Mouse (Mus musculus): ENCODE results near the gene Qars. TPM values are rescaled to one million over a fixed set of nuclear protein-coding genes. Genes with fewer than 3 reads are reported as not detected.

Gene Qars
- polyA plus RNA-seq, 1 experiment from 2014 or later, result 61.6 TPM

DNA sequence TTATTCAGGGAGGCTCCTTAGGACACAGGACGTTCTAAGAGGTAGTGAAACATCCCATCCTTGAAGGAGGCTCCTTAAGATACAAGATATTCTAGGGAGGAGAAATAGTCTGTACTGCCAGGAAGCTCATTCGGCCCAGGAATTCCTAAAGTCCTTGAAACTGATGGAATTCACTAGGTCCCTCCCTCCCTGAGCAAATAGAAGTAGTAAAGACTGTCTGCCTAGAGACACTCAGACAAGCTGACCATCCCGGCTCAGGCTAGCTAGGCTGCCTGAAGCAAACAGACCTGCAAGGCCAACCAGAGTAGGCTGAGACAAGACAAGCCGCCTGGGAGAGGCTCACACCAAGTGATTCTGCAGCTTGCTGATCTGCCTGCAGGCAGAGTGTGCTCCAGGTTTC is 37.7 kb upstream of the Qars start:
- 82% methylated on average over 4 of the region's 4 CpGs for WGBS
- Histone ChIP-seq H3K4me3 (replicated peaks; ENCODE audit: low read length) (no peak overlapping the region), H3K36me3 (replicated peaks; ENCODE audit: control insufficient read depth, insufficient read depth) (peaks cover 22% of the 10 kb centered on the region), H3K9me3 (ENCODE audit: control insufficient read depth, low read length) (no peaks in the 10 kb centered on the region), H3K4me2 (replicated peaks) (no peak overlapping the region), H3K27ac (no peak overlapping the region), H3K27me3 (ENCODE audit: control insufficient read depth, insufficient read depth, low read length) (no peaks in the 10 kb centered on the region), H3K4me1 (replicated peaks; ENCODE audit: control insufficient read depth, insufficient read depth, low read length) (no peaks in the 10 kb centered on the region), H3K9ac (no peak overlapping the region)
- no peak for ATAC-seq (ENCODE audit: low FRiP score)
- no peak for DNase-seq (ENCODE audit: low spot score)

DNA sequence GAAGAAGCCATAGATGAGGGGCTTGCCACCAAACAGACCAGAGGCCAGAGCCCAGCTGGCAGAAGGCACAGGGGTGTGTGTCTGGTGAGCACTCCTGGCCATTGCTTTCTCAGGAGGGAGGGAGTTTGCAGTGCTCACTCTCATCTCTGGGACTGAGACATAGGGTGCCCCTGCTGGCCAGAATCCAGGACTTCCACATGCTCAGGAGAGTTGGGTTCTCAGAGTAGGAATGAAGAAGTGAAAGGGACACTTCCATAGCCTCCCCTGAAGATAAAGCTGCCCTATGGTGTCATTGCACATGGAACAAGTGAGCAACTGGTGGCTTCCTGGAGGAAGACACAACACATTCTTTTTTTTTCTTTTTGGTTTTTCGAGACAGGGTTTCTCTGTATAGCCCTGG is 33.0 kb upstream of the Qars start:
- no peak overlapping the region for H3K4me3 ChIP-seq (replicated peaks; ENCODE audit: low read length)
- no peaks in the 10 kb centered on the region for H3K36me3 ChIP-seq (replicated peaks; ENCODE audit: control insufficient read depth, insufficient read depth)
- no peak overlapping the region for H3K4me2 ChIP-seq (replicated peaks)
- WGBS, result 75% methylated on average over 1 of the region's 1 CpGs
- H3K9ac ChIP-seq, result no peak overlapping the region
- no peak for DNase-seq (ENCODE audit: low spot score)
- H3K9me3 ChIP-seq (ENCODE audit: control insufficient read depth, low read length), result no peaks in the 10 kb centered on the region
- no peaks in the 10 kb centered on the region for H3K27me3 ChIP-seq (ENCODE audit: control insufficient read depth, insufficient read depth, low read length)
- H3K4me1 ChIP-seq (replicated peaks; ENCODE audit: control insufficient read depth, insufficient read depth, low read length), result peaks cover 10% of the 10 kb centered on the region
- no peak overlapping the region for H3K27ac ChIP-seq
- ATAC-seq (ENCODE audit: low FRiP score), result no peak

DNA sequence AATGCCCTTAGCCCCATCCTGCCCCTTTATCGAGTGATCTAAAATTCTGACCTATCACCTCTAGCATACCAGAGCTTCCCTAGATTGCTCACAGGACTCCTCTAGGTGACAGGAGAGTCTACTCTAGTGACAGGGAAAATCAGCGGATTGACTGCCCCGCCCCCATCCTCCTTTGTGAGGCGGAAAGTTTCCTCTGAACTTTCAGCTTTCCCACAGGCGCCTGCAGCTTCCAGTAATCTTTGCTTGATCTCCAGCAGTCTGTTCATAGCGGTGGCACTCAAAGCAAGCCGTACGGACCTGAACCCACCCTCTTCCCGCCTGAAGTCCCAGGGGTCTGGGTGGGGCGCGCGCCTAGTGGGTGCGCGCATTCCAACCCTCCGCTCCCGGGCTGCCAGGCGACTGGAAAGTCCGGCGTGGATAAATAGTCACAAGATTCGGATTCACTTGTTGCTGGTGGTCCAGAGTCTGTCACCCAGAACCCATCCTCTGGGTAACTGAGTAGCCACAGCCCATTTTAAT is 28.8 kb upstream of the Qars start:
- peaks cover 10% of the 10 kb centered on the region for H3K4me1 ChIP-seq (replicated peaks; ENCODE audit: control insufficient read depth, insufficient read depth, low read length)
- H3K9ac ChIP-seq, result peak overlapping the region; percentile 24; the same call in 1 of the 2 replicates
- peak; percentile 64 for DNase-seq (ENCODE audit: low spot score)
- no peaks in the 10 kb centered on the region; the same call in 1 of the 2 replicates for H3K36me3 ChIP-seq (replicated peaks; ENCODE audit: control insufficient read depth, insufficient read depth)
- peak overlapping the region; percentile 34 for H3K4me3 ChIP-seq (replicated peaks; ENCODE audit: low read length)
- peak overlapping the region; percentile 51 for H3K4me2 ChIP-seq (replicated peaks)
- H3K9me3 ChIP-seq (ENCODE audit: control insufficient read depth, low read length), result no peaks in the 10 kb centered on the region
- H3K27me3 ChIP-seq (ENCODE audit: control insufficient read depth, insufficient read depth, low read length), result no peaks in the 10 kb centered on the region
- peak overlapping the region; percentile 63; the same call in 1 of the 2 replicates for H3K27ac ChIP-seq
- peak; percentile 25; the same call in 1 of the 2 replicates for ATAC-seq (ENCODE audit: low FRiP score)
- WGBS, result under 1% methylated on average over 20 of the region's 20 CpGs

DNA sequence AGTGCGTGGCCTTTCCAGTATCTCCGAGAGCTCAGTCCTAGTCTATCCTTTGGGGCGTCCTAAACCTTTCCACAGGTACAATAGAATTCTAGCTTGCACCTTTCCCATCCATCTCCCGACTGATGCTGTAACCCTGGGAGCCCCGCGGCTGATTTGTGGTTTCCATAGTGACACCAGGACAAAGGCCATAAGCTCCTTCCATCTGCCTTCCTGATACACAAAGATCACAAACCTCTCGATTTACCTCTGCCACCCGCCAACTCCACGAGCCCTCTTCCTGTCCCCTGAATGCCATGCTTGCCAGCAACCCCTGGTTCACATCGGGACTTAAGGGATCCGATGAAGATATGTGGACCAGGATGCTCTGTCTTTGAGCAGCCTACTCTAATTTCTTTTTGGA is 28.3 kb upstream of the Qars start:
- 0 out of 2 replicates have a peak overlapping the region, but pooled peaks have one; percentile 14 for H3K9ac ChIP-seq
- H3K4me2 ChIP-seq (replicated peaks), result peak overlapping the region; percentile 51
- no peaks in the 10 kb centered on the region for H3K9me3 ChIP-seq (ENCODE audit: control insufficient read depth, low read length)
- DNase-seq (ENCODE audit: low spot score) (no peak), ATAC-seq (ENCODE audit: low FRiP score) (no peak; the same call in 1 of the 2 replicates)
- no peak overlapping the region for H3K27ac ChIP-seq
- H3K27me3 ChIP-seq (ENCODE audit: control insufficient read depth, insufficient read depth, low read length), result no peaks in the 10 kb centered on the region
- H3K4me3 ChIP-seq (replicated peaks; ENCODE audit: low read length), result peak overlapping the region; percentile 34
- H3K4me1 ChIP-seq (replicated peaks; ENCODE audit: control insufficient read depth, insufficient read depth, low read length), result peaks cover 10% of the 10 kb centered on the region
- no peaks in the 10 kb centered on the region; the same call in 1 of the 2 replicates for H3K36me3 ChIP-seq (replicated peaks; ENCODE audit: control insufficient read depth, insufficient read depth)
- WGBS, result 31% methylated on average over 11 of the region's 11 CpGs

GRCm38 (mm10) chr9:108479721-108480351 is 27.7 kb upstream of the Qars start, which contains the start of gene Lamb2:
Gene Lamb2, plus strand, starts transcription at chr9:108479736.
- Histone ChIP-seq H3K27me3 (ENCODE audit: control insufficient read depth, insufficient read depth, low read length) (no peaks in the 10 kb centered on the region), H3K4me3 (replicated peaks; ENCODE audit: low read length) (peak within 1 kb of the TSS; percentile 34), H3K9ac (peak within 1 kb of the TSS; percentile 51), H3K4me1 (replicated peaks; ENCODE audit: control insufficient read depth, insufficient read depth, low read length) (peaks cover 10% of the 10 kb centered on the region), H3K4me2 (replicated peaks) (peak within 1 kb of the TSS; percentile 53), H3K27ac (peak within 1 kb of the TSS; percentile 63; the same call in 1 of the 2 replicates), H3K9me3 (ENCODE audit: control insufficient read depth, low read length) (no peaks in the 10 kb centered on the region), H3K36me3 (replicated peaks; ENCODE audit: control insufficient read depth, insufficient read depth) (no peaks in the 10 kb centered on the region; the same call in 1 of the 2 replicates)
- ATAC-seq (ENCODE audit: low FRiP score), result peak; percentile 41; the same call in 1 of the 2 replicates
- 18% methylated on average over 10 of the region's 10 CpGs for WGBS
- DNase-seq (ENCODE audit: low spot score), result peak; percentile 85

- Histone ChIP-seq H3K4me2 (replicated peaks) (0 out of 2 replicates have a peak overlapping the region, but pooled peaks have one; percentile 53), H3K27me3 (ENCODE audit: control insufficient read depth, insufficient read depth, low read length) (no peaks in the 10 kb centered on the region), H3K27ac (no peak overlapping the region), H3K9me3 (ENCODE audit: control insufficient read depth, low read length) (no peaks in the 10 kb centered on the region), H3K9ac (no peak overlapping the region), H3K4me1 (replicated peaks; ENCODE audit: control insufficient read depth, insufficient read depth, low read length) (peaks cover 10% of the 10 kb centered on the region), H3K36me3 (replicated peaks; ENCODE audit: control insufficient read depth, insufficient read depth) (peaks cover 6% of the 10 kb centered on the region; the same call in 1 of the 2 replicates), H3K4me3 (replicated peaks; ENCODE audit: low read length) (no peak overlapping the region)
- no peak for DNase-seq (ENCODE audit: low spot score)
- ATAC-seq (ENCODE audit: low FRiP score), result no peak
- WGBS, result 93% methylated on average over 28 of the region's 28 CpGs
Measured at GRCm38 (mm10) chr9:108480813-108481519, 26.5 kb upstream of the Qars start.

DNA sequence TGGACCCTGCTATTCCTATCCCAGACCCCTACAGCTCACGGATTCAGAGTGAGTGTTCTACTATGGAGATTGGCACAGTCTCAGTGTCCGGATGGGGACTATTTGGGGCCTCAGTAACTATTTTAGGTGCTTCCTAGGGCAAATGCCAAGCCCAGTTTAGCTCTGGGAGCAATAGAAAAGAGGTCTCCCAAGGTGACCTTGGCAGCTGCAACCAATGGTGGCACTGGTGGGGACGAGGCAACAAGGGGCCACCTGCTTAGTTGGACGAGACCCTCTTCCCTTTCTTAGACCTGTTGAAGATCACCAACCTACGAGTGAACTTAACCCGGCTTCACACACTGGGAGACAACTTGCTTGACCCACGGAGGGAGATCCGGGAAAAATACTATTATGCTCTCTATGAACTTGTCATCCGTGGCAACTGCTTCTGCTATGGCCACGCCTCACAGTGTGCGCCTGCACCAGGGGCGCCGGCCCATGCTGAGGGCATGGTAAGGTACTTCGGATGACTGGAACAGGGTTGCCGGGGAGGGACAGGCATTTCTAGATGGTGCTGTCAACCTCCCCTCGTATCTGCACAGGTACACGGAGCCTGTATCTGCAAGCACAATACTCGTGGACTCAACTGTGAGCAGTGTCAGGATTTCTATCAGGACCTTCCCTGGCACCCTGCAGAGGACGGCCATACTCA is 25.8 kb upstream of the Qars start:
- H3K4me3 ChIP-seq (replicated peaks; ENCODE audit: low read length), result no peak overlapping the region
- no peak overlapping the region for H3K27ac ChIP-seq
- peaks cover 10% of the 10 kb centered on the region for H3K4me1 ChIP-seq (replicated peaks; ENCODE audit: control insufficient read depth, insufficient read depth, low read length)
- WGBS, result 91% methylated on average over 19 of the region's 19 CpGs
- no peak overlapping the region for H3K9ac ChIP-seq
- DNase-seq (ENCODE audit: low spot score) (no peak), ATAC-seq (ENCODE audit: low FRiP score) (no peak)
- H3K36me3 ChIP-seq (replicated peaks; ENCODE audit: control insufficient read depth, insufficient read depth), result peaks cover 7% of the 10 kb centered on the region; the same call in 1 of the 2 replicates
- H3K27me3 ChIP-seq (ENCODE audit: control insufficient read depth, insufficient read depth, low read length), result no peaks in the 10 kb centered on the region
- no peak overlapping the region for H3K4me2 ChIP-seq (replicated peaks)
- H3K9me3 ChIP-seq (ENCODE audit: control insufficient read depth, low read length), result no peaks in the 10 kb centered on the region

GRCm38 (mm10) chr9:108483051-108483790 is 24.3 kb upstream of the Qars start:
- ATAC-seq (ENCODE audit: low FRiP score), result no peak
- no peak overlapping the region for H3K9ac ChIP-seq
- 95% methylated on average over 18 of the region's 18 CpGs for WGBS

More at GRCm38 (mm10) chr9:108483051-108483790, 24.3 kb upstream of the Qars start:
- no peak for DNase-seq (ENCODE audit: low spot score)
- no peak overlapping the region for H3K4me2 ChIP-seq (replicated peaks)
- H3K27ac ChIP-seq, result no peak overlapping the region
- no peaks in the 10 kb centered on the region for H3K9me3 ChIP-seq (ENCODE audit: control insufficient read depth, low read length)
- no peaks in the 10 kb centered on the region for H3K27me3 ChIP-seq (ENCODE audit: control insufficient read depth, insufficient read depth, low read length)
- peaks cover 10% of the 10 kb centered on the region for H3K4me1 ChIP-seq (replicated peaks; ENCODE audit: control insufficient read depth, insufficient read depth, low read length)
- no peak overlapping the region for H3K4me3 ChIP-seq (replicated peaks; ENCODE audit: low read length)
- peaks cover 7% of the 10 kb centered on the region; the same call in 1 of the 2 replicates for H3K36me3 ChIP-seq (replicated peaks; ENCODE audit: control insufficient read depth, insufficient read depth)
